Mouse (Mus musculus): ENCODE data around the gene Ube2c.

Ube2c gene

GRCm38 (mm10) chr2:164823969-164824368, 54.3 kb downstream of the Ube2c start:
- DNase-seq = no peak

- no peak for DNase-seq
These were observed 55.8 kb downstream of the Ube2c start for GRCm38 (mm10) chr2:164825521-164825920.

- DNase-seq = no peak
These were observed 57.6 kb downstream of the Ube2c start for GRCm38 (mm10) chr2:164827146-164827850.

Data from retina, postnatal 1 day (tissue).